Mouse (Mus musculus) hindbrain, postnatal 0 days (tissue): Measurements from ENCODE around the gene Ptn. TPM values are rescaled to one million over a fixed set of nuclear protein-coding genes. Genes with fewer than 3 reads are reported as not detected.

Experiments used
- ATAC-seq: fragments of 200-750 bp; cut with Nextera tagmentation; 2 replicates; pipeline ENCODE4 v1.8.0; 2017; ENCODE audit warnings: mild to moderate bottlenecking, moderate TSS enrichment, moderate library complexity
- DNase-seq: peaks from one replicate; pipeline ENCODE4 v3.0.0-alpha.2; 2015; ENCODE audit warnings: low spot score
- H3K27ac ChIP-seq: fragments of 300-500 bp; sonication (generic); 2 replicates; pipeline ENCODE4 v1.5.1; 2014; ENCODE audit warnings: mild to moderate bottlenecking
- H3K27me3 ChIP-seq: fragments of 300-500 bp; sonication (generic); 2 replicates; pipeline ENCODE4 v1.6.1; 2014; ENCODE audit warnings: low read length, mixed read lengths; ENCODE audit not compliant: insufficient read depth
- H3K36me3 ChIP-seq: fragments of 300-500 bp; sonication (generic); 2 replicates; pipeline ENCODE4 v1.6.1; 2014; ENCODE audit warnings: low read length, mixed read lengths; ENCODE audit not compliant: insufficient read depth
- H3K4me1 ChIP-seq: fragments of 300-500 bp; sonication (generic); 2 replicates; pipeline ENCODE4 v1.6.1; 2014; ENCODE audit warnings: antibody characterized with exemption, low read length, mixed read lengths; ENCODE audit not compliant: insufficient read depth
- H3K4me2 ChIP-seq: fragments of 300-500 bp; sonication (generic); 2 replicates; pipeline ENCODE4 v1.6.1; 2014; ENCODE audit warnings: low read depth, mild to moderate bottlenecking, low read length, moderate library complexity, mixed read lengths
- H3K4me3 ChIP-seq: fragments of 300-500 bp; sonication (generic); 2 replicates; pipeline ENCODE4 v1.5.1; 2014; ENCODE audit warnings: low read length
- H3K9ac ChIP-seq: fragments of 300-500 bp; sonication (generic); replicated peaks from 2 replicates; pipeline ENCODE4 v1.6.1; 2014; ENCODE audit warnings: mild to moderate bottlenecking, low read length, moderate library complexity, mixed read lengths
- H3K9me3 ChIP-seq: fragments of 300-500 bp; sonication (generic); 2 replicates; pipeline ENCODE4 v1.6.1; 2016; ENCODE audit warnings: low read length, mixed read lengths
- CTCF ChIP-seq: IDR thresholded peaks from 2 replicates; pipeline ENCODE4 v1.5.1; 2016; ENCODE audit warnings: antibody characterized with exemption, control low read depth, low read depth
- WGBS: fragments of 180-500 bp; shearing (Covaris S2); extraction: QIAGEN DNeasy Blood & Tissue Kit; methylation state at CpG from one replicate; pipeline ENCODE4 v1.1.7; 2014; 5-methylcytosine and 5-hydroxymethylcytosine counted together
- microRNA-seq, 2 experiments: library from miRNA; unstranded; fragments of <30 nt; microRNA quantifications; one replicate each; pipeline ENCODE4; 2016
- polyA plus RNA-seq: library from polyadenylated mRNA; unstranded; fragments of >200 nt; fragmentation: Nextera tagmentation; extraction: Ambion mirVana; gene quantifications from 2 replicates; pipeline ENCODE4 v1.2.1, GENCODE M21; 2015
- total RNA-seq: library from RNA; depleted of rRNA; stranded (reverse); fragments of >200 nt; gene quantifications from 2 replicates; pipeline ENCODE4 v1.2.3, GENCODE M21; 2014

Gene Ptn
- total and polyA plus RNA-seq, 2 experiments from 2014 or later, result 403 to 1,251 TPM

GRCm38 (mm10) chr6:36672399-36673221, 137.4 kb downstream of the Ptn start:
- H3K27ac ChIP-seq, result 0 out of 2 replicates have a peak overlapping the region, but pooled peaks have one; percentile 22
- WGBS, result 35% methylated on average over 11 of the region's 11 CpGs
- DNase-seq, result peak; percentile 49
- H3K4me3 ChIP-seq, result no peak overlapping the region
- H3K9me3 ChIP-seq, result no peaks in the 10 kb centered on the region
- TF ChIP-seq CTCF, result no peak
- ATAC-seq, result no peak; the same call in 1 of the 2 replicates
- no peak overlapping the region for H3K4me2 ChIP-seq
- no peaks in the 10 kb centered on the region for H3K27me3 ChIP-seq
- H3K36me3 ChIP-seq, result no peaks in the 10 kb centered on the region
- no peak overlapping the region for H3K9ac ChIP-seq
- no peaks in the 10 kb centered on the region for H3K4me1 ChIP-seq

GRCm38 (mm10) chr6:36671274-36671673, 138.7 kb downstream of the Ptn start:
- ATAC-seq (no peak), DNase-seq (no peak)
- Histone ChIP-seq H3K27me3 (no peaks in the 10 kb centered on the region), H3K4me3 (no peak overlapping the region), H3K4me1 (no peaks in the 10 kb centered on the region), H3K36me3 (no peaks in the 10 kb centered on the region), H3K4me2 (no peak overlapping the region), H3K27ac (no peak overlapping the region), H3K9me3 (no peaks in the 10 kb centered on the region), H3K9ac (no peak overlapping the region)
- no peak for TF ChIP-seq CTCF
- WGBS, result 86% methylated on average over 3 of the region's 3 CpGs

Small RNAs within 50 kb of the gene (microRNA-seq; reads per million reads assigned to microRNA genes)
- 0 reads per million in 2 experiments for gene Gm25111
